Mouse (Mus musculus) heart, adult 2 months (tissue): ENCODE measurements around the gene Krt20. TPM values are rescaled to one million over a fixed set of nuclear protein-coding genes. Genes with fewer than 3 reads are reported as not detected.

Source experiments
- DNase-seq, 2 experiments: peaks; one replicate each; pipeline ENCODE4 v3.0.0; 2021
- H3K27ac ChIP-seq: fragments of 200-600 bp; 2 replicates; pipeline ENCODE4 v1.8.1; 2022
- H3K27me3 ChIP-seq: fragments of 200-500 bp; 2 replicates; pipeline ENCODE4 v1.6.1; 2012; ENCODE audit warnings: mild to moderate bottlenecking, low read length, inconsistent platforms, mixed read lengths; ENCODE audit not compliant: control insufficient read depth, insufficient read depth
- H3K36me3 ChIP-seq: fragments of 200-500 bp; 2 replicates; pipeline ENCODE4 v1.6.1; 2012; ENCODE audit warnings: low read length, inconsistent platforms; ENCODE audit not compliant: control insufficient read depth, insufficient read depth
- H3K4me1 ChIP-seq: fragments of 200-500 bp; 2 replicates; pipeline ENCODE4 v1.6.1; 2011; ENCODE audit warnings: low read length; ENCODE audit not compliant: control insufficient read depth, insufficient read depth
- H3K4me3 ChIP-seq: fragments of 200-600 bp; 2 replicates; pipeline ENCODE4 v1.8.1; 2022
- H3K79me2 ChIP-seq: fragments of 200-500 bp; replicated peaks from 2 replicates; pipeline ENCODE4 v1.6.1; 2012; ENCODE audit warnings: mild to moderate bottlenecking, inconsistent platforms, low read length, moderate library complexity, mixed read lengths; ENCODE audit not compliant: control insufficient read depth, insufficient read depth
- H3K9ac ChIP-seq: fragments of 200-500 bp; 2 replicates; pipeline ENCODE4 v1.6.1; 2012; ENCODE audit warnings: low read depth, mild to moderate bottlenecking, control low read depth, inconsistent platforms, low read length, mixed read lengths
- CTCF ChIP-seq: fragments of 200-600 bp; IDR thresholded peaks from 2 replicates; pipeline ENCODE4 v1.8.1; 2022; ENCODE audit warnings: antibody characterized with exemption, mild to moderate bottlenecking, moderate library complexity
- EP300 ChIP-seq: fragments of 200-500 bp; IDR thresholded peaks from 2 replicates; pipeline ENCODE4 v1.6.1; 2011; ENCODE audit warnings: low read depth, low read length, control low read depth; ENCODE audit not compliant: insufficient read depth
- POLR2A ChIP-seq: fragments of 200-500 bp; IDR thresholded peaks from 2 replicates; pipeline ENCODE4 v1.6.1; 2011; ENCODE audit warnings: mild to moderate bottlenecking, low read depth, low read length, control low read depth; ENCODE audit not compliant: insufficient read depth
- WGBS: fragments of 180-500 bp; shearing (Covaris S2); methylation state at CpG from one replicate; pipeline ENCODE4 v1.1.7; 2018; 5-methylcytosine and 5-hydroxymethylcytosine counted together
- intact Hi-C: fragments of 180-260 bp; cut with DNase I; formaldehyde crosslinking; loops from one replicate; pipeline ENCODE4 v1.15.1; 2025
- polyA plus RNA-seq: library from polyadenylated mRNA; depleted of rRNA; stranded (reverse); fragments of >200 nt; gene quantifications from 2 replicates; pipeline ENCODE4 v1.2.3, GENCODE M21; 2012
- total RNA-seq, 2 experiments: library from RNA; stranded (reverse); gene quantifications; 2 replicates each; pipeline ENCODE4 v1.2.3; 2021

The Krt20 gene
- total and polyA plus RNA-seq, 3 experiments, result 0.06 TPM; not detected in 2

- Histone ChIP-seq H3K27me3 (no peaks in the 10 kb centered on the region), H3K4me1 (no peaks in the 10 kb centered on the region), H3K27ac (no peak overlapping the region), H3K79me2 (no peaks in the 10 kb centered on the region), H3K36me3 (no peaks in the 10 kb centered on the region), H3K9ac (no peak overlapping the region), H3K4me3 (no peak overlapping the region)
- 18% methylated on average over 6 of the region's 6 CpGs for WGBS
- DNase-seq, result no peak
- TF ChIP-seq CTCF (peak; percentile 82), POLR2A (no peak)
- intact Hi-C loops, result no loop called here
Measured at GRCm38 (mm10) chr11:99413247-99413646, 24.7 kb downstream of the Krt20 start.

- Histone ChIP-seq H3K4me3 (no peak overlapping the region), H3K9ac (no peak overlapping the region)
Measured at GRCm38 (mm10) chr11:99406186-99406585, 31.8 kb downstream of the Krt20 start.

GRCm38 (mm10) chr11:99399956-99400549 lies 37.9 kb downstream of the Krt20 start:
- 67% methylated on average over 13 of the region's 13 CpGs for WGBS
- no peaks in the 10 kb centered on the region for H3K4me1 ChIP-seq
- no peak overlapping the region for H3K4me3 ChIP-seq
- no peaks in the 10 kb centered on the region for H3K36me3 ChIP-seq
- DNase-seq, result no peak
- H3K27me3 ChIP-seq, result no peaks in the 10 kb centered on the region; the same call in 1 of the 2 replicates
- TF ChIP-seq CTCF (no peak), EP300 (no peak), POLR2A (no peak)
- no peak overlapping the region for H3K27ac ChIP-seq
- H3K9ac ChIP-seq, result no peak overlapping the region
- H3K79me2 ChIP-seq, result no peaks in the 10 kb centered on the region
- intact Hi-C loops, result no loop called here

More at GRCm38 (mm10) chr11:99406186-99406585, 31.8 kb downstream of the Krt20 start:
- Histone ChIP-seq H3K36me3 (no peaks in the 10 kb centered on the region), H3K27me3 (no peaks in the 10 kb centered on the region; the same call in 1 of the 2 replicates), H3K79me2 (no peaks in the 10 kb centered on the region), H3K27ac (no peak overlapping the region), H3K4me1 (no peaks in the 10 kb centered on the region)
- TF ChIP-seq POLR2A (no peak), EP300 (no peak), CTCF (no peak)
- DNase-seq, result no peak
- intact Hi-C loops, result no loop called here
- 54% methylated on average over 10 of the region's 10 CpGs for WGBS

GRCm38 (mm10) chr11:99398832-99399231 lies 39.1 kb downstream of the Krt20 start:
- Histone ChIP-seq H3K36me3 (no peaks in the 10 kb centered on the region), H3K9ac (no peak overlapping the region), H3K27ac (no peak overlapping the region), H3K4me3 (no peak overlapping the region), H3K27me3 (no peaks in the 10 kb centered on the region; the same call in 1 of the 2 replicates), H3K79me2 (no peaks in the 10 kb centered on the region), H3K4me1 (no peaks in the 10 kb centered on the region)
- no peak for DNase-seq
- WGBS, result 51% methylated on average over 8 of the region's 8 CpGs
- TF ChIP-seq POLR2A, result no peak
- no peak for TF ChIP-seq CTCF
- TF ChIP-seq EP300, result no peak
- intact Hi-C loops, result no loop called here

GRCm38 (mm10) chr11:99398084-99398483 lies 39.9 kb downstream of the Krt20 start:
- Histone ChIP-seq H3K27ac (no peak overlapping the region), H3K4me3 (no peak overlapping the region), H3K27me3 (no peaks in the 10 kb centered on the region; the same call in 1 of the 2 replicates), H3K4me1 (no peaks in the 10 kb centered on the region), H3K9ac (no peak overlapping the region), H3K36me3 (no peaks in the 10 kb centered on the region), H3K79me2 (no peaks in the 10 kb centered on the region)
- DNase-seq, result no peak
- 52% methylated on average over 3 of the region's 3 CpGs for WGBS
- TF ChIP-seq CTCF, result no peak
- TF ChIP-seq POLR2A, result no peak
- no peak for TF ChIP-seq EP300
- intact Hi-C loops, result no loop called here

- 75% methylated on average over 2 of the region's 2 CpGs for WGBS
- Histone ChIP-seq H3K36me3 (no peaks in the 10 kb centered on the region), H3K4me3 (no peak overlapping the region), H3K9ac (no peak overlapping the region), H3K27ac (no peak overlapping the region), H3K4me1 (no peaks in the 10 kb centered on the region), H3K79me2 (no peaks in the 10 kb centered on the region), H3K27me3 (no peaks in the 10 kb centered on the region; the same call in 1 of the 2 replicates)
- no peak for DNase-seq
- TF ChIP-seq CTCF, result no peak
- TF ChIP-seq POLR2A, result no peak
- TF ChIP-seq EP300, result no peak
- intact Hi-C loops, result no loop called here
Measured at GRCm38 (mm10) chr11:99396661-99397060, 41.3 kb downstream of the Krt20 start.
